Mouse (Mus musculus): ENCODE data around the gene Ddah1. TPM values are rescaled to one million over a fixed set of nuclear protein-coding genes. Genes with fewer than 3 reads are reported as not detected.
"Not testable (repeated sequence)": the region's sequence is repeated elsewhere in the genome, so short reads cannot be mapped to it uniquely, and the experiment has no call there.

Ddah1 gene
- polyA plus RNA-seq, 1 experiment from 2014 or later, result 38.8 TPM

DNA sequence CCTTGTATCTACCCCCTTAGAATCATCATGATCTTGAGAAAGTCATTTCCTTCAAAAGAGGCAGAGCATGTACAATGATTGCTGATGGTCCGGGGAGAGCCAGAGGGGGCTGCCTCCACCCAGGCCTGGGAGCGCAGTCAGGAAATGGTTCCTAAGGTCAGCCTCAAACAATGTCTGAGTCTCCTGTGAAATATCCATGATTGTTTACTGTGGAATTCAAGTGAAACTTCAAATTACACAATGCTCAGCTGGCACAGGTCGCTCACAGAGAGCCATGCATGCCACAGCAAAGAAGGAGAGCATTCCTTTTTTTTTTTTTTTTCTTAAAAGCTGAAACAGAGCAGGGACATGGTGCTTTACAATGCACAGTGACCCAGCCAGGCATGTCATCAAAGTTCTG lies 134.0 kb downstream of the Ddah1 start:
- no peak for ATAC-seq (ENCODE audit: insufficient number of reproducible peaks, insufficient read depth, low FRiP score, low TSS enrichment)
- H3K9ac ChIP-seq, result no peak overlapping the region
- H3K27me3 ChIP-seq, result no peaks in the 10 kb centered on the region
- H3K4me1 ChIP-seq, result no peaks in the 10 kb centered on the region
- H3K4me3 ChIP-seq, result no peak overlapping the region
- no peaks in the 10 kb centered on the region for H3K36me3 ChIP-seq
- WGBS, result 77% methylated on average over 3 of the region's 3 CpGs
- H3K27ac ChIP-seq, result no peak overlapping the region
- H3K9me3 ChIP-seq, result no peaks in the 10 kb centered on the region
- no peak overlapping the region for H3K4me2 ChIP-seq (replicated peaks)

- H3K9ac ChIP-seq, result no peak overlapping the region
- no peak overlapping the region for H3K27ac ChIP-seq
- H3K4me3 ChIP-seq, result no peak overlapping the region
- WGBS, result 79% methylated on average over 12 of the region's 12 CpGs
- H3K4me1 ChIP-seq, result no peaks in the 10 kb centered on the region
- no peak for ATAC-seq (ENCODE audit: insufficient number of reproducible peaks, insufficient read depth, low FRiP score, low TSS enrichment)
- no peaks in the 10 kb centered on the region for H3K9me3 ChIP-seq
- H3K36me3 ChIP-seq, result no peaks in the 10 kb centered on the region
- no peak overlapping the region for H3K4me2 ChIP-seq (replicated peaks)
- H3K27me3 ChIP-seq, result no peaks in the 10 kb centered on the region
These were observed 135.7 kb downstream of the Ddah1 start for GRCm38 (mm10) chr3:145894131-145894530.

DNA sequence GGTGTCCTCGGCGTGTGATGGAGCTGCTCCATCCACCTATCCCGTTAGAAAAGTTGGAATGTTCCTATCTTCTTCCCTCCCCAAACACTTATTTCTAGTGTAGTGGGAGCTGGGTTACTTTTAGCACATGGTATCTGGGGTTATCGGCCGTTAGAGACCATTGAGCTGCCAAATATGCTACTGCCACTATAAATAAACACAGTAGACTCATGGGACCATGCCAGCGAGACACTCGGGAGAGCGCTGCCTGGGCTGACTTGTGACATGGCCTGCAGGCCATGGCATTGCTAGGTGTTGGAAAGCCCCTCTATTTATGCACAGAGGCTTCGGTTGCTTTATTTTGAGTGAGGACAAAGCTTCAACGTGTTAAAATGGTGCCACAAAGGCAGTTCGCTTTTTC lies 139.3 kb downstream of the Ddah1 start:
- Histone ChIP-seq H3K9ac (no peak overlapping the region), H3K4me2 (replicated peaks) (no peak overlapping the region), H3K9me3 (no peaks in the 10 kb centered on the region), H3K4me3 (no peak overlapping the region), H3K27me3 (no peaks in the 10 kb centered on the region), H3K4me1 (no peaks in the 10 kb centered on the region), H3K36me3 (no peaks in the 10 kb centered on the region), H3K27ac (no peak overlapping the region)
- 81% methylated on average over 11 of the region's 11 CpGs for WGBS
- no peak for ATAC-seq (ENCODE audit: insufficient number of reproducible peaks, insufficient read depth, low FRiP score, low TSS enrichment)

- H3K9me3 ChIP-seq, result no peaks in the 10 kb centered on the region
- H3K27me3 ChIP-seq, result no peaks in the 10 kb centered on the region
- H3K4me3 ChIP-seq, result no peak overlapping the region
- no peaks in the 10 kb centered on the region for H3K4me1 ChIP-seq
- 86% methylated on average over 8 of the region's 8 CpGs for WGBS
- no peak for ATAC-seq (ENCODE audit: insufficient number of reproducible peaks, insufficient read depth, low FRiP score, low TSS enrichment)
- no peak overlapping the region for H3K27ac ChIP-seq
- no peak overlapping the region for H3K9ac ChIP-seq
- no peaks in the 10 kb centered on the region for H3K36me3 ChIP-seq
- H3K4me2 ChIP-seq (replicated peaks), result no peak overlapping the region
These were observed 141.4 kb downstream of the Ddah1 start for GRCm38 (mm10) chr3:145899832-145900231.

- no peak overlapping the region for H3K9ac ChIP-seq
- H3K27ac ChIP-seq, result no peak overlapping the region
- H3K27me3 ChIP-seq, result no peaks in the 10 kb centered on the region
- no peaks in the 10 kb centered on the region for H3K4me1 ChIP-seq
- H3K36me3 ChIP-seq, result no peaks in the 10 kb centered on the region
- WGBS, result 79% methylated on average over 8 of the region's 8 CpGs
- H3K4me3 ChIP-seq, result no peak overlapping the region
- no peak overlapping the region for H3K4me2 ChIP-seq (replicated peaks)
- H3K9me3 ChIP-seq, result no peaks in the 10 kb centered on the region
- no peak for ATAC-seq (ENCODE audit: insufficient number of reproducible peaks, insufficient read depth, low FRiP score, low TSS enrichment)
These were observed 145.1 kb downstream of the Ddah1 start for GRCm38 (mm10) chr3:145903530-145903929.

DNA sequence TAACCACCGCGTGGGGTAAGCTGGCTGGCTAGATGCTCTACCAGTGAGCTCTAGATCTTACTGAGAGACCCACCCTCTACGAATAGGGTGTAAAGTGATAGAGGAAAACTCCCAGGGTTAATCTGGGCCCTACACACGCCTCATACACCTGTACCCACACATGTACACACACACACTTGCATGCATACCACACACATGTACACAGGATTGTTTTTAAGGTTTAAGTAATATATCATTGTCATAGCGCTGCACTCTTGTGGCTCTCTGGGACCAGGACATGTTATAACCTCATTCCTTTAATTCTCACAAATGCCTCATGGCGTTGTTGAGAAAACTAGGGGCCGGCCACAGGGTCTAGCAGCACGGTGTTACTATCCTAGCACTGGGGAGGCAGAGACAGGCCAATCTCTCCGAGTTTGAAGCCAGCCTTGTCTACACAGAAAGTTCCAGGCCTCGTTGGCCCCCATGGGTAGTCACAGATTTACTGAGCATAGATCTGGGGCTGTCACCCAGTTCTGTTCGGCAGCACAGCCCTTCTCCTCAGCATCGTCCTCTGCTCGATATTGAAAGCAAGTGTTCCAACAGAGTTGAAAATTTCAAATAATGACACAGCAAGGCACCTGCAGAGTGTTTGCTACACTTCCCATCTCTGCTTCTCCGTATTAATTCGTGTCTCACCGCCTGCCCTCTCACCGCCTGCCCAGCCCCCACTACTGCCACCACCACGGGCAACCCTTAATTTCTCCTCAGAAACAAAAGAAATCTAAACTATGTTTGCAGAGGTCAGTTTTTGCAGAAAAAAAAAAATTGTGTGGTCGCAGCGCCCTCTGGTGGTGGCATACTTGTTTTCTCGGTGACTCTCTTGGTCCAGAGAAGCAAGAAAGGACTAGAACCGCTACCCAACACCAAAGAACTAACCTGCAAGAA lies 146.6 kb downstream of the Ddah1 start:
- Histone ChIP-seq H3K4me2 (replicated peaks) (peak overlapping the region; percentile 36), H3K4me3 (no peak overlapping the region), H3K36me3 (no peaks in the 10 kb centered on the region), H3K27me3 (no peaks in the 10 kb centered on the region), H3K4me1 (no peaks in the 10 kb centered on the region), H3K27ac (no peak overlapping the region), H3K9ac (no peak overlapping the region), H3K9me3 (no peaks in the 10 kb centered on the region)
- WGBS, result 52% methylated on average over 22 of the region's 22 CpGs
- no peak for ATAC-seq (ENCODE audit: insufficient number of reproducible peaks, insufficient read depth, low FRiP score, low TSS enrichment)

DNA sequence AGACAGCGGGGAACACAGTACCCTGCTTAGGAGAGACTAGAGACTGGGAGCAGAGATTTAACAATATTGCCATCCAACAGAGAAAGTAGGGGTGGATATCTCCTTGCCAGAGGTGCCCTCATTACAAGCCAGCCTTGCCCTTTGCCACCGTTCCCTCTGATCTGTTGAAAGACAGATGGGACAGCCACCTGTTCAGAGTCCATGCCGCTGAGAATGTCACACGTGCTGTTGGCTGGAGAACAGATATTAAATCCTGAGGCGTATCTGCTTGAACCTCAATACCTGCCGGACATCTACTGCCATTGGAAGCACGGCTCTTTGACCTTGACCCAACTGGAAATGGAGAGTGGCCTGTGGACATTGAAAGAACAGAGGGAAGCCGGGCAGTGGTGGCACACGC lies 148.1 kb downstream of the Ddah1 start:
- Histone ChIP-seq H3K4me3 (no peak overlapping the region), H3K27me3 (no peaks in the 10 kb centered on the region), H3K27ac (no peak overlapping the region), H3K9ac (no peak overlapping the region), H3K36me3 (no peaks in the 10 kb centered on the region), H3K4me1 (no peaks in the 10 kb centered on the region), H3K4me2 (replicated peaks) (no peak overlapping the region), H3K9me3 (no peaks in the 10 kb centered on the region)
- ATAC-seq (ENCODE audit: insufficient number of reproducible peaks, insufficient read depth, low FRiP score, low TSS enrichment), result no peak
- 89% methylated on average over 9 of the region's 9 CpGs for WGBS

DNA sequence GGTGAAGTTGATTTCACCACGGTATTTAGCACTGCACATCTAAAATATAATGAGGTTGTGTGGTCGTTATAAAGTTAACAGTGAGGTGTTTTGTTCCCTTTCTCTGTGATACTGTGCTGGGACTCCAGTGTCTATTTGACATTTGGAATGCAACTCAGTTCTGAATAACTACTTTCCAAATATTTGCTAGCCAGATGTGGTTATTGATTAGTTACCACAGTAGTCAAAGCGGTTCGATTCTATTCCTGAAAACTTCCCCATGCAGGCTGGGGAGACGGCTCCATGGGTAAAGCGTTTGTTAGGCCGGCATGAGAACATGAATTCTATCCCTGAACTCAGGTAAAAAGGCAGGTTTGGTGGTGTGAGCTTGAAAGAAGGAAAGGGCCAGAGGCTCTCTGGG lies 154.0 kb downstream of the Ddah1 start:
- no peaks in the 10 kb centered on the region for H3K9me3 ChIP-seq
- H3K9ac ChIP-seq, result no peak overlapping the region
- no peak for ATAC-seq (ENCODE audit: insufficient number of reproducible peaks, insufficient read depth, low FRiP score, low TSS enrichment)
- no peaks in the 10 kb centered on the region for H3K36me3 ChIP-seq
- H3K27me3 ChIP-seq, result no peaks in the 10 kb centered on the region
- H3K4me2 ChIP-seq (replicated peaks), result no peak overlapping the region
- no peak overlapping the region for H3K27ac ChIP-seq
- H3K4me1 ChIP-seq, result no peaks in the 10 kb centered on the region
- 87% methylated on average over 7 of the region's 7 CpGs for WGBS
- no peak overlapping the region for H3K4me3 ChIP-seq

- Histone ChIP-seq H3K27ac (no peak overlapping the region), H3K9ac (no peak overlapping the region)
- WGBS, result 76% methylated on average over 6 of the region's 6 CpGs
These were observed 154.8 kb downstream of the Ddah1 start for GRCm38 (mm10) chr3:145913263-145913662.

GRCm38 (mm10) chr3:145913942-145914341 lies 155.5 kb downstream of the Ddah1 start:
- H3K4me2 ChIP-seq (replicated peaks); H3K4me1 ChIP-seq; H3K27me3 ChIP-seq; H3K9me3 ChIP-seq; H3K9ac ChIP-seq; H3K36me3 ChIP-seq; H3K4me3 ChIP-seq; H3K27ac ChIP-seq; ATAC-seq (ENCODE audit: insufficient number of reproducible peaks, insufficient read depth, low FRiP score, low TSS enrichment): not testable (repeated sequence)
- WGBS, result 70% methylated on average over 7 of the region's 7 CpGs

More at GRCm38 (mm10) chr3:145913263-145913662, 154.8 kb downstream of the Ddah1 start:
- no peak overlapping the region for H3K4me2 ChIP-seq (replicated peaks)
- H3K4me1 ChIP-seq, result no peaks in the 10 kb centered on the region
- ATAC-seq (ENCODE audit: insufficient number of reproducible peaks, insufficient read depth, low FRiP score, low TSS enrichment), result no peak
- no peaks in the 10 kb centered on the region for H3K9me3 ChIP-seq
- no peaks in the 10 kb centered on the region for H3K36me3 ChIP-seq
- no peaks in the 10 kb centered on the region for H3K27me3 ChIP-seq
- no peak overlapping the region for H3K4me3 ChIP-seq

DNA sequence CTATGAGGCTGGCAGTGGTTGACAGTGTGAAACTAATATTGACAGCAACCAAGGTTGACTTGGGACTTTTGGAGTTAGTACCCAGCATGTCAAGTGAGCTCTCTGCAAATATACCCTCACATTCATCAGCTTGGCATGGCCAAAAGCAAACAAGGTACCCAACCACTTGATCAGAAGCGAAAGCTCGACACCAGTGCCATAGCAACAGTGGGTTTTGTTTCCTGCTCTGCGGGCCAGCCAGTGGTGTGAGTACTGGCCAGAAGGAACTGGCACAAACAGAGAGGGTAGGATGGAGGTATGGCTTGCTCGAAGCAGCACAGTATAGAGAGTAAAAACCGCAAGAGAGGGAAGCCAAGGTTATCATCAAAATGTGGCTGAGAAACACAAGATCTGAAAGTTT lies 157.9 kb downstream of the Ddah1 start:
- no peaks in the 10 kb centered on the region for H3K36me3 ChIP-seq
- H3K4me2 ChIP-seq (replicated peaks), result no peak overlapping the region
- H3K9me3 ChIP-seq, result no peaks in the 10 kb centered on the region
- WGBS, result 87% methylated on average over 5 of the region's 5 CpGs
- H3K9ac ChIP-seq, result no peak overlapping the region
- H3K27me3 ChIP-seq, result no peaks in the 10 kb centered on the region
- H3K4me1 ChIP-seq, result no peaks in the 10 kb centered on the region
- H3K27ac ChIP-seq, result no peak overlapping the region
- ATAC-seq (ENCODE audit: insufficient number of reproducible peaks, insufficient read depth, low FRiP score, low TSS enrichment), result no peak
- no peak overlapping the region for H3K4me3 ChIP-seq

DNA sequence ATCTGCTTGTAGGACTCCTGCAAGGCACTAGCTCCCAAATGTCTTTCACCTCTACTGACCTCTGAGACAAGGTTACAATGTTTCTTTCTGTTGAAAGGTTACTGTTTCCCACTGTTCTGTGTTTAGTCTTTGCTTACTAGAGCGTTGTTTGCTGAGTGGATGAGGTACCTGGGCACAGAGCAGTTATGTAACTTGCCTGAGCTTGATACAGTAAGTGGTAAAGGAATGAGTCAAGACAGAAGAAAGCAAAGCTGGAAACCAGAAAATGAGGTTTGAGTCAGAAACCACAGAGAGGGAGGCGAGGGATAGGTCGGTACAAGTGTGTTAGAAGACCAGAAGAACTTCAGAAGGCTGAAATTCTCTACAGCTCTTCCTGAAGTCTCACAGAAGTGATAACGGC lies 158.4 kb downstream of the Ddah1 start:
- WGBS, result 79% methylated on average over 4 of the region's 4 CpGs
- no peak for ATAC-seq (ENCODE audit: insufficient number of reproducible peaks, insufficient read depth, low FRiP score, low TSS enrichment)

More for the DNA sequence above, 158.4 kb downstream of the Ddah1 start:
- no peaks in the 10 kb centered on the region for H3K9me3 ChIP-seq
- no peak overlapping the region for H3K4me2 ChIP-seq (replicated peaks)
- no peak overlapping the region for H3K9ac ChIP-seq
- no peaks in the 10 kb centered on the region for H3K4me1 ChIP-seq
- no peak overlapping the region for H3K27ac ChIP-seq
- no peak overlapping the region for H3K4me3 ChIP-seq
- H3K36me3 ChIP-seq, result no peaks in the 10 kb centered on the region
- no peaks in the 10 kb centered on the region for H3K27me3 ChIP-seq
